Mouse (Mus musculus) thymus, postnatal 36 days (tissue): ENCODE measurements around the gene Stard13.

Source experiments
- DNase-seq, 2 experiments: peaks; one replicate each; pipeline ENCODE4 v3.0.0; 2022; ENCODE audit warnings: mixed read lengths in 2 of 2

Gene Stard13

GRCm38 (mm10) chr5:151002051-151002450 is 231.6 kb downstream of the Stard13 start:
- DNase-seq = no peak

DNA sequence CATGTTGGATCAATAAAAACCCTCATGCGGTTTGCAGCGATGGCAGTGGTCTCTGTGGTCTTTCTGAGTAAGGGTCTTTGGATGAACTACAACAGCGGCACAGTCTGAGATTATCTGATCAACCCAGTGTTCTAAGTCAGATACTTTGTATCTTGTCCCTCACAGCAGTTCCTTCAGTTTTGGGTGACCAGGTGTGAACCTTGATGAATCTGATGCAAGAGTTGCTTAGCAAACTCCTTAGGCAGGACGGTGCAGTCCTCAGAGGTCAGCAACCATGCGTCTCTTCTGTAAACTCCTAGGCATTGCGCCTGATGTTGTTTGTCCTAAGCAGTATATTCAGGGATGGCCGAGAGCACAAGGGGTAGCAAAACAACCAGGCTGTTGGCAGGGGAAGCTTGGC is 232.5 kb downstream of the Stard13 start:
- no peak for DNase-seq

DNA sequence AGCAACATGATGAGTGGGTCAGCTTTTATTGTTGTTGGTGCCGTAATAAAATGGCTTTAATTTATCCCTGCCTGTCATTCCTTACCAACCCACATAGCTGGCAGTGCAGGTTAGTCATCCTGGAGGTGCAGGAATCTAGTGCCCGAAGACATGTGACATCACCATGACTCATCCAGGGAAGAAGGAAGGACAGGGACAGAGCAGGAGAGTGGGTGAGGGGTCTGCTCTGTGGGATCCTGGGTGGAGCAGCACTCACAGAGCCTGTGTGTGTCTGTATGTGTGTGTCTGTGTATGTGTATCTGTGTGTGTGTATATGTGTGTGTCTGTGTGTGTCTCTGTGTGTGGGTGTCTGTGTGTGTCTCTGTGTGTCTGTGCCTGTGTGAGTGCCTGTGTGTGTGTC is 237.1 kb downstream of the Stard13 start:
- no peak for DNase-seq

DNA sequence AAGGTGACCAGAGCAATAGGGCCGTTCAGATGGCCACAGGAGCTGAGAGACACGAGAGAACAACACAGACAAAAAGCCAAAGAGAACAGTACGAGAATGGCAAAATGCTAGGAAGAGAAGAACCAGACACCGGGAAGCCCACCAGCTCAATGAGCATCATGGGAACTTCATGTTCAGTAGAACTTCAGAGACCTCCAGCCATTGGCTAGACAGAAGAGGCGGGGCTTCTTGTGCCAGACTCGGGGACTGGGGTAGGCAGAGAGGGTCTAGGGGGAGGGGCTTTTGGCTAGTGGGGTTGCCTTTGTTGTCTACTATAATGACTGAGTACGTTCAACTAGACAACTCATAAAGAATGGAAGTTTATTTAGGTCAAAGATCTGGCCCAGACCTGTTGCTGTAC is 239.5 kb downstream of the Stard13 start:
- no peak for DNase-seq
